Mouse (Mus musculus): ENCODE results near the gene Osbpl6. TPM values are rescaled to one million over a fixed set of nuclear protein-coding genes. Genes with fewer than 3 reads are reported as not detected.

The Osbpl6 gene
- polyA plus RNA-seq, 1 experiment from 2014 or later = 0.23 TPM

DNA sequence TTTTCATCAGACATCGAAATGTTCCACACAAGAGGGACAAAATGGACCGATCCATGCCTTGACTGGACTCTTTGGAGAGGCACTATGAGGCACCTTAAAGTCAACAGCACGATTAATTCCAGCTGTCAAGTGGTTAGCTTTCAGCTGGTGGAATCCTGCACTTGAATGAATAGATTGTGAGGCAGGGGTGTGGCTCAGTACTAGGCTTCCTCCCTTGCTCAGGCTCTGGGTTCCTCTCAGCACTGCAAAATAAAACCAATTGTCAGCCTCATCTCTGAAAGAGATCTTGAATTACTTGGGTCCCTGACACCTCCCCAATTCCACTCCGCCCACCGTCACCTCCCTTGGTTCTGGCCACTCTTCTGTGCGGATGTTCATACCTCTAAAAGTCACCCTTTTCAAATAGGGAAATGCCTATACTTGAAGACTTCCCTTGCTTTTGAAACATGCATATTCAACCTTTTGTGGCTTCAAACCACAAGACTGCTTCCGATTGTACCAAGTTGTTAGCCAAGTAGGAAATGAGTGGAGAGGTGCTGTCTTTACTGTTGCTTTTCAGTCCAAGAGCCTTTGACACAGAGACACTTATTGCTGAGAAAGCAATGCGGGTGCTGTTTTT is 160.7 kb downstream of the Osbpl6 start:
- Histone ChIP-seq H3K36me3 (replicated peaks; ENCODE audit: insufficient read depth, low read length) (no peaks in the 10 kb centered on the region), H3K27me3 (ENCODE audit: insufficient read depth, low read length) (no peaks in the 10 kb centered on the region), H3K4me2 (ENCODE audit: low read depth, low read length) (no peak overlapping the region), H3K9me3 (ENCODE audit: low read length) (no peaks in the 10 kb centered on the region), H3K4me1 (ENCODE audit: insufficient read depth) (no peaks in the 10 kb centered on the region), H3K4me3 (ENCODE audit: low read depth, low read length) (no peak overlapping the region), H3K27ac (ENCODE audit: low read depth) (no peak overlapping the region), H3K9ac (replicated peaks) (no peak overlapping the region)
- TF ChIP-seq CTCF (IDR thresholded peaks at IDR 0.05; ENCODE audit: low read depth) (no peak), EP300 (IDR thresholded peaks at IDR 0.05; ENCODE audit: low read depth) (no peak)
- no peak for DNase-seq
- WGBS (ENCODE audit: insufficient replicate concordance) = 39% methylated on average over 8 of the region's 8 CpGs
- ATAC-seq = no peak

DNA sequence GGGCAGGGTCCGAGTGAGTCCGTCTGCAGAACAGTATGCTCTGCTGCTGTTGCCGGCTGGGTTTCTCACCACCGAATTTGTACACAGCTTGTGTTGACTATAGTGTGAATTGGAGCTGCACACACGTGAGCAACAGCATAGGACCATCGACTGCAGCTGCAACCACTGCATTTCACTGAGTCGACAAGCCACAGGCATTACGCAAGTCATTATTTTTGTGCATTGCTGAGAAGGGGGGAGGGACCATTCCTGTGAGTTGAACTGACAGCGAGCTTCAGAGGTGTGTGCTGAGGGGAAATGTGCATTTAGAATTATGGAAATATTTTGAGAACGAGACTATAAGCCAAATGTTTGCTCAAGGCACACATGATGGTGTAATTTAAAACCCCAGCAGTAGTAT is 165.2 kb downstream of the Osbpl6 start:
- Histone ChIP-seq H3K4me3 (ENCODE audit: low read depth, low read length) (no peak overlapping the region), H3K36me3 (replicated peaks; ENCODE audit: insufficient read depth, low read length) (no peaks in the 10 kb centered on the region), H3K4me2 (ENCODE audit: low read depth, low read length) (no peak overlapping the region), H3K9me3 (ENCODE audit: low read length) (no peaks in the 10 kb centered on the region), H3K27ac (ENCODE audit: low read depth) (no peak overlapping the region), H3K9ac (replicated peaks) (no peak overlapping the region), H3K27me3 (ENCODE audit: insufficient read depth, low read length) (no peaks in the 10 kb centered on the region), H3K4me1 (ENCODE audit: insufficient read depth) (no peaks in the 10 kb centered on the region)
- WGBS (ENCODE audit: insufficient replicate concordance) = 50% methylated on average over 10 of the region's 10 CpGs
- TF ChIP-seq CTCF (IDR thresholded peaks at IDR 0.05; ENCODE audit: low read depth) (no peak), EP300 (IDR thresholded peaks at IDR 0.05; ENCODE audit: low read depth) (no peak)
- DNase-seq = no peak
- ATAC-seq = no peak

DNA sequence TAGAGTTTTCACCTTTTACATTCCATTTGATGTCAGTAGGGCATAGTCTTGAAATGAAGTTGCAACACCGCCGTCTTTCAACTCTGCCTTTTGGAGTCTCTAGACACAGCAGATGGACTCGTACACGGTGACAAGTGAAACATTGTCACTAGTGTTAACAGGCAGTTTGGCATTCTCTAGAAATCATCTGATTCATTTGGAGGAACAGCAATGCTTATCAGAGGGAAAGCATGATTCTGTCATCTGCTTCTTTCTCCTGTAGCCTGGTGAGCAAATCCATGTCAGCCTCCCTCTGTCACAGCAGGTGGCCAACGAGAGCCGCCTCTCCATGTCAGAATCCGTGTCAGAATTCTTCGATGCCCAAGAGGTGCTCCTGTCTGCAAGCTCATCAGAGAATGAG is 172.6 kb downstream of the Osbpl6 start:
- no peak for ATAC-seq
- no peak overlapping the region for H3K4me2 ChIP-seq (ENCODE audit: low read depth, low read length)
- no peak overlapping the region for H3K4me3 ChIP-seq (ENCODE audit: low read depth, low read length)
- H3K27ac ChIP-seq (ENCODE audit: low read depth) = no peak overlapping the region
- H3K27me3 ChIP-seq (ENCODE audit: insufficient read depth, low read length) = no peaks in the 10 kb centered on the region
- H3K9me3 ChIP-seq (ENCODE audit: low read length) = no peaks in the 10 kb centered on the region
- no peak for DNase-seq
- H3K4me1 ChIP-seq (ENCODE audit: insufficient read depth) = no peaks in the 10 kb centered on the region
- H3K9ac ChIP-seq (replicated peaks) = no peak overlapping the region
- TF ChIP-seq EP300 (IDR thresholded peaks at IDR 0.05; ENCODE audit: low read depth) (no peak), CTCF (IDR thresholded peaks at IDR 0.05; ENCODE audit: low read depth) (no peak)
- WGBS (ENCODE audit: insufficient replicate concordance) = 86% methylated on average over 8 of the region's 8 CpGs
- no peaks in the 10 kb centered on the region for H3K36me3 ChIP-seq (replicated peaks; ENCODE audit: insufficient read depth, low read length)

DNA sequence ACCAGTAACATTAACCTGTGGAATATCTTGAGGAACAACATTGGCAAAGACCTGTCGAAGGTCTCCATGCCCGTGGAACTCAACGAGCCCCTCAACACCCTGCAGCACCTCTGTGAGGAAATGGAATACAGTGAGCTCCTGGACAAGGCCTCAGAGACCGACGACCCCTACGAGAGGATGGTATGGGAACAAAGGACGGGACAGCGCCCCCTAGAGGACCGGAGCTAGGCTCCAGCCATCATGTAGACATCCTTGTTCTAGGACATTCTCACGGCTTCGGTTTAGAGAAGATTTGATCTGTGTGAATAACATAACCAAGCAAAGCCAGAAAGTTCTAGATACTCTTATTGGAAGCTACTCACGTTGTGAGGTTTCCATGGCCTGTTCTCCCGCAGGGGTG is 178.8 kb downstream of the Osbpl6 start:
- H3K4me3 ChIP-seq (ENCODE audit: low read depth, low read length) = no peak overlapping the region
- no peaks in the 10 kb centered on the region for H3K27me3 ChIP-seq (ENCODE audit: insufficient read depth, low read length)
- WGBS (ENCODE audit: insufficient replicate concordance) = 86% methylated on average over 13 of the region's 13 CpGs
- no peaks in the 10 kb centered on the region for H3K9me3 ChIP-seq (ENCODE audit: low read length)
- no peak overlapping the region for H3K9ac ChIP-seq (replicated peaks)
- no peaks in the 10 kb centered on the region for H3K4me1 ChIP-seq (ENCODE audit: insufficient read depth)
- DNase-seq (no peak), ATAC-seq (no peak)
- no peak overlapping the region for H3K27ac ChIP-seq (ENCODE audit: low read depth)
- H3K36me3 ChIP-seq (replicated peaks; ENCODE audit: insufficient read depth, low read length) = no peaks in the 10 kb centered on the region
- no peak overlapping the region for H3K4me2 ChIP-seq (ENCODE audit: low read depth, low read length)
- TF ChIP-seq EP300 (IDR thresholded peaks at IDR 0.05; ENCODE audit: low read depth) (no peak), CTCF (IDR thresholded peaks at IDR 0.05; ENCODE audit: low read depth) (peak; percentile 20)

DNA sequence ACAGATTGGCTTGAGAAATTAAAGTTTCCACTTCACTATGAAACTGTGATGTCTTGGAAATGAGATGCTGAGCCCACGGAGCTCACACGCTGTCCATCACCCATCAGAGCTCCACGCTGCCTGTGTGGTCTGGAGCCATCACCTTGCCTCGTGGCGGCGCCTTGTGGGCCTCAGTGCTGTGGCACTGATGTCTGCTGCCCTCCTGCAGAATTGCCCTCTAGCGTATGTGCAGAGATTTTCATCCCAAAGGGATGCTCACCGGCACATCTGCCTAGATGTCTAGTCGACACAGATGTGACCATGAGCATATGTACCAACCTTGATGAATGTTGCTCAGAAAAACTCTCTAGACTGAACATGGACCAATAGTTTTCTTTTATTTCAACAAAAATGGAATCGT is 180.6 kb downstream of the Osbpl6 start:
- ATAC-seq (no peak), DNase-seq (no peak)
- Histone ChIP-seq H3K36me3 (replicated peaks; ENCODE audit: insufficient read depth, low read length) (no peaks in the 10 kb centered on the region), H3K9me3 (ENCODE audit: low read length) (no peaks in the 10 kb centered on the region), H3K27me3 (ENCODE audit: insufficient read depth, low read length) (no peaks in the 10 kb centered on the region), H3K9ac (replicated peaks) (no peak overlapping the region), H3K4me1 (ENCODE audit: insufficient read depth) (no peaks in the 10 kb centered on the region), H3K4me3 (ENCODE audit: low read depth, low read length) (no peak overlapping the region), H3K4me2 (ENCODE audit: low read depth, low read length) (no peak overlapping the region), H3K27ac (ENCODE audit: low read depth) (no peak overlapping the region)
- no peak for TF ChIP-seq CTCF (IDR thresholded peaks at IDR 0.05; ENCODE audit: low read depth)
- no peak for TF ChIP-seq EP300 (IDR thresholded peaks at IDR 0.05; ENCODE audit: low read depth)
- 78% methylated on average over 10 of the region's 10 CpGs for WGBS (ENCODE audit: insufficient replicate concordance)

DNA sequence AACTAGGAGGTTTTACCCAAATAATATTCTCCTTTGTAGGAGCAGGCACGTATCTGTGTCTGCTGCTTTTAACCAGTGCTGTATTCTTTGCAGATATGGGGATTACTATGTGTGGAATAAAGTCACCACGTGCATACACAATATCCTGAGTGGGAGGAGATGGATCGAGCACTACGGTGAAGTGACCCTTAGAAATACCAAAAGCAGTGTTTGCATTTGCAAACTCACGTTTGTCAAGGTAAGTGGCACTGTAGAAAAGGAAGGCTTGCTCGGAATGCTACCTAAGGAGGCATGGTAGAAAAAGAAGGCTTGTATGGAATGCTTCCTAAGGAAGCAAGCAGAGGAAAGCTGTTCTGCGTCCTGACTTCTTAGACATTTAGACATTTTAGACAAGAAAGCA is 183.9 kb downstream of the Osbpl6 start:
- no peak overlapping the region for H3K27ac ChIP-seq (ENCODE audit: low read depth)
- no peaks in the 10 kb centered on the region for H3K27me3 ChIP-seq (ENCODE audit: insufficient read depth, low read length)
- H3K9me3 ChIP-seq (ENCODE audit: low read length) = no peaks in the 10 kb centered on the region
- no peaks in the 10 kb centered on the region for H3K36me3 ChIP-seq (replicated peaks; ENCODE audit: insufficient read depth, low read length)
- ATAC-seq (no peak), DNase-seq (no peak)
- H3K9ac ChIP-seq (replicated peaks) = no peak overlapping the region
- TF ChIP-seq EP300 (IDR thresholded peaks at IDR 0.05; ENCODE audit: low read depth) (no peak), CTCF (IDR thresholded peaks at IDR 0.05; ENCODE audit: low read depth) (no peak)
- H3K4me1 ChIP-seq (ENCODE audit: insufficient read depth) = no peaks in the 10 kb centered on the region
- WGBS (ENCODE audit: insufficient replicate concordance) = 75% methylated on average over 7 of the region's 7 CpGs
- H3K4me3 ChIP-seq (ENCODE audit: low read depth, low read length) = no peak overlapping the region
- H3K4me2 ChIP-seq (ENCODE audit: low read depth, low read length) = no peak overlapping the region
